Mouse (Mus musculus) liver, adult (tissue): Measurements from ENCODE around the gene Tspyl3.

ENCODE experiments used
- GATA4 ChIP-seq: IDR thresholded peaks from 2 replicates; pipeline ENCODE4 v1.6.1; 2014; ENCODE audit warnings: mild to moderate bottlenecking, low read length; ENCODE audit not compliant: insufficient replicate concordance

Gene Tspyl3

GRCm38 (mm10) chr2:153224946-153225594 lies at the start of gene Tspyl3:
TSS of gene Tspyl3 (minus strand) at chr2:153225441.
- TF ChIP-seq GATA4, result no peak

- TF ChIP-seq GATA4, result no peak
These were observed 49.6 kb upstream of the Tspyl3 start for GRCm38 (mm10) chr2:153274919-153275247.

- TF ChIP-seq GATA4, result no peak
These were observed 42.1 kb upstream of the Tspyl3 start for GRCm38 (mm10) chr2:153267331-153267730.

GRCm38 (mm10) chr2:153263053-153263452 lies 37.8 kb upstream of the Tspyl3 start:
- no peak for TF ChIP-seq GATA4

- no peak for TF ChIP-seq GATA4
These were observed 34.8 kb upstream of the Tspyl3 start for GRCm38 (mm10) chr2:153259864-153260674.

- TF ChIP-seq GATA4, result no peak
These were observed 34.0 kb upstream of the Tspyl3 start for GRCm38 (mm10) chr2:153259030-153259863.

- TF ChIP-seq GATA4, result no peak
These were observed 31.4 kb upstream of the Tspyl3 start for GRCm38 (mm10) chr2:153256604-153257003.

GRCm38 (mm10) chr2:153249751-153250150 lies 24.5 kb upstream of the Tspyl3 start:
- no peak for TF ChIP-seq GATA4

GRCm38 (mm10) chr2:153242156-153242555 lies 16.9 kb upstream of the Tspyl3 start:
- TF ChIP-seq GATA4, result no peak

GRCm38 (mm10) chr2:153241250-153242014 lies 16.2 kb upstream of the Tspyl3 start, which contains the start of the genes Plagl2 and Pofut1:
TSS of gene Plagl2 (minus strand) at chr2:153241426.
TSS of gene Pofut1 (plus strand) at chr2:153241533.
- TF ChIP-seq GATA4, result no peak

- no peak for TF ChIP-seq GATA4
These were observed 15.5 kb upstream of the Tspyl3 start for GRCm38 (mm10) chr2:153240701-153241235.

- TF ChIP-seq GATA4, result no peak
These were observed 14.7 kb upstream of the Tspyl3 start for GRCm38 (mm10) chr2:153239860-153240480.

GRCm38 (mm10) chr2:153239021-153239859 lies 14.0 kb upstream of the Tspyl3 start:
- TF ChIP-seq GATA4, result no peak
